Mouse (Mus musculus) gastrocnemius, adult 2 months (tissue): ENCODE measurements around the gene Trpv4. TPM values are rescaled to one million over a fixed set of nuclear protein-coding genes. Genes with fewer than 3 reads are reported as not detected.

ENCODE experiments used
- DNase-seq: peaks from one replicate; pipeline ENCODE4 v3.0.0; 2022
- H3K27ac ChIP-seq: fragments of 200-600 bp; 2 replicates; pipeline ENCODE4 v1.8.1; 2022; ENCODE audit warnings: mild to moderate bottlenecking
- H3K4me3 ChIP-seq: fragments of 200-600 bp; 2 replicates; pipeline ENCODE4 v1.8.1; 2022; ENCODE audit warnings: mild to moderate bottlenecking, moderate library complexity
- CTCF ChIP-seq: fragments of 200-600 bp; IDR thresholded peaks from 2 replicates; pipeline ENCODE4 v1.8.1; 2022; ENCODE audit warnings: antibody characterized with exemption, mild to moderate bottlenecking, moderate library complexity
- intact Hi-C: fragments of 180-260 bp; cut with DNase I; formaldehyde crosslinking; loops from one replicate; pipeline ENCODE4 v1.15.1; 2025
- total RNA-seq, 2 experiments: library from RNA; stranded (reverse); gene quantifications; 2 replicates each; pipeline ENCODE4 v1.2.3; 2021

Trpv4 gene
- total RNA-seq, 2 experiments from 2014 or later = 1.9 to 2.0 TPM

DNA sequence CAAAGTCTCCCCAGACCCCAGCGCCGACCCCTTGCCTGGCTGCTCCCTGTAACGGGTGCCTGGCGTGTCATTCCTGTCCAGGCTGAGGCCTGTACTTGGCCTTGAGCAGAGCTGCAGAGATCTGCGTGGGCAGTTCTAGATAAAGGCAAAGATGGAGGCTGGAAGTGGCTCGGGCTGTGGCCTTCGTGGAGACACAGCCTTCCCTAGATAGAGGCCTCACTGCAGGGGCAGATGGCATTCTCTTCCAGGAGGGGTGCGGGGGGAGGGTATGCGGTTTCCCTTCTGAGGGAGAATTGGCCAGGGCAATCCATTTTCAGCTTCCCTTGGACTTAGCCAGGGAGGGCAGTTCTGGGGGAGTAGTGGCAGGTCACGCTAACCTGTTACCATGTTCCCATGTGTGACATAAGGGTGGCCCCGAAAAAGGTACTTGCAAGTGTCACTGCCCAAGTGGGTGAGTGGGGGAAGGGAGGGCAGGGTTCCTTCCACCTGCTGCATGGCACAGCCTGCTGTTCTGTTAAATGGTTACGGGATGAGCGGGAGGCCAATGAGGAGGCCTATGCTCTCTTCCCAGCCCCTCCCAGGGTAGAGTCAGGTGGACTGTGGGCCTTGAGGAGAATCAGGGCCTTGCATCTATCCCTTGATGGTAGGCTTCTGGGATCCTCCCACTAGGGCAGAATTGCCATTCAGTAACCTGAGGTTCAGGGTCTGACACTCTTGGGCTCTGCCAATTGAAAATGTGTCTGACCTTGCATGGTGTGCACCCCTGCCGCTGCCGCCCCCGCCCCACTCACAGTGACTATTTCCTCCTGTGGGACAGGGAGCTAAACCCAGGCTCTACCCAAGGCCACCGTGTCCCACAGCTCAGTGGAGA is 67.9 kb downstream of the Trpv4 start:
- Histone ChIP-seq H3K27ac (no peak overlapping the region), H3K4me3 (no peak overlapping the region)
- intact Hi-C loops = no loop called here
- DNase-seq = no peak
- TF ChIP-seq CTCF = no peak

DNA sequence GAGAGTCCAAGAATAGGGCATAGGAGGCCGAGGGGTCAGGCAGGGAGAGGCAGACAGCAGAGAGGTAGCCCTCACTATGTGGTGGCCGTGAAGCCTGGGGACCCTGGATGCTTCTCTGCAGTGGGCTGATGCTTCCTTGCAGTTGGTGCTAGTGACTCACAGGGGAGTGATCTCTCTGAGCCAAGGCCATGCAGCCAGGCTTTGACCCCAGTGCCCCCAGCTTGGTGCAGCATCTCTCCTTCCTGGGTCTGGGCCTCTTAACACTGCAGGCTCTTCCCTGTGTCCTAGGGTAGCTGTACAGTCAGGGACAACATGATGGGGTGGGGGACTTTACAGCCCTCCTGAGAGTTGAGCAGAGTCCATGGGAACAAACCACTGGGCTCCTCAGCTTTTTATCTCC is 68.8 kb downstream of the Trpv4 start:
- no peak overlapping the region for H3K27ac ChIP-seq
- DNase-seq = no peak
- intact Hi-C loops = no loop called here
- no peak for TF ChIP-seq CTCF
- no peak overlapping the region for H3K4me3 ChIP-seq

DNA sequence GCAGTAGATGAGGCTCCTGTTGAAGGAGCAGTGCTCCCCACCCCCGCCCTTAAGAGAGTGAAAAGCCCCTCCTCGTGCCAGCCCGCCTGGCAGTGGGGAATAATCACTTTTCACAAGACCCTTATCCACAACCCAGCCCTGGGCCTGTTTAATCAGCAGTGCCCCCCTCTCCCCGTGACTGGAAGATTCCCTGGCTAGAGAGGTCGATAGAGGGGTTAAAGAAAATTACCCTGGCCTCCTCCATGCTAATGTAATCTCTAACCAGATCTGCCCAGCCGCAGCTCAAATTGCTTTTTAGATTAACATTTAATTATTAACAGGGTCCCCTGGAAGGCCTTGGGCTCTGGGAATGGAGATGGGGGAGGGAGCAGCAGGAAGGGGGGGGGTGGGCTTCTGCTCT is 69.2 kb downstream of the Trpv4 start:
- TF ChIP-seq CTCF = no peak
- no peak overlapping the region for H3K27ac ChIP-seq
- intact Hi-C loops = no loop called here
- no peak for DNase-seq
- H3K4me3 ChIP-seq = no peak overlapping the region

DNA sequence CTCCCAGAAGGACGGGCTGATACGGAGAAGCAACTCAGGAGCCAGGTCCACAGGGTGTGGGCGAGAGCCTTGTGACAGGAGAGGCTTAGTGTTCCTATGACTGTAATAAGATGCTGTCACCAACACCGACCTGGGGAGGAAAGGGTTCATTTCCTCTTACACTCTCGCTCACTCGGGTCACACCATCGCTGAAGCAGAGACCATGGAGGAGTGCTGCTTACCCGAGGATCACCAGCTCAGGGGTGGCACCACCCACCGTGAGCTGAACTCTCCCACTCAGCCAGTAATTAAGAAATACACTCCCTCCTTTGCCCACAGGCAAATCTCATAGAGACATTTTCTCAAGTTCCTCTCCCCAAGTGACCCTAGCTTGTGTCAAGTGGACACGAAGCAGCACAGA is 69.8 kb downstream of the Trpv4 start:
- intact Hi-C loops = no loop called here
- TF ChIP-seq CTCF = no peak
- no peak overlapping the region for H3K27ac ChIP-seq
- no peak overlapping the region for H3K4me3 ChIP-seq
- no peak for DNase-seq

DNA sequence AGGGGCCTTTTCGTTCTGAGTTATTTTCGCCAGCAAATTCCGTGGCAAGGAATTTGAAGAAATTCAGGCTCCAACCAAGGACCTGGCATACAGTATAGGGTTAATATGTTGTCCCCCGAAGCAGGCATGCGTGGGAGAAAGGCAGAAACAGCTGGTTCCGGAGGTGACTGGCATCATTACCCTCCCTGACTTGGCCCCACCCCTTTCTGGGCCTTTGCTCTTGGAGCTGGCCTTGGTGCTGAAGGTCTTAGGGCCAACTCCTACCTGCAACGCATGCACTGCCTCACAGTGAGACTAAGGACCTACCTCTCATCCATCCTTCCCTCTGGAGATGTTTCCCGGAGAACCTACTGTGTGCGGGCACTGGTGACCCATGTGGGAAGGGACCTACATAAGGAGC is 70.3 kb downstream of the Trpv4 start:
- peak; percentile 68 for DNase-seq
- Histone ChIP-seq H3K4me3 (no peak overlapping the region), H3K27ac (no peak overlapping the region)
- no peak for TF ChIP-seq CTCF
- intact Hi-C loops = no loop called here

DNA sequence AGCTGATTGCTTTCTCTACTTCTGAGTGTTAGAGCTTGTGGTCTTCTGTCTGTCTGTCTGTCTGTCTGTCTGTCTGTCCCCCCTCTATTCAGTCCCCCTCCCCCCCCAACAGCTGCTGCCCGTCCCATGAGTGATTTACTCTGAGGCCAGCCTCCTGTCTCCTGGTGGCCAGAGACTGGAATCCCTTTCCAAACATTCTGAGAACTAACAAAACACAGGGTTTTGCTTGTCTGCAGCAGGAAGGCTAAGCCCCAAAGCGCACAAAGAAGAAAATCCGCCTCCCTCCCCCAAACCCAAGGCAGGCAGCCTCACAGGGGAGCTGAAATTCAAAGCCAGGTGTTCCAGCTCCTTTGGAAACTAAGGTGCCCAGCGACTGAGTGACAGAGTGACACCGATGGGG is 72.5 kb downstream of the Trpv4 start:
- intact Hi-C loops = no loop called here
- no peak for TF ChIP-seq CTCF
- no peak for DNase-seq
- Histone ChIP-seq H3K27ac (no peak overlapping the region), H3K4me3 (no peak overlapping the region)

DNA sequence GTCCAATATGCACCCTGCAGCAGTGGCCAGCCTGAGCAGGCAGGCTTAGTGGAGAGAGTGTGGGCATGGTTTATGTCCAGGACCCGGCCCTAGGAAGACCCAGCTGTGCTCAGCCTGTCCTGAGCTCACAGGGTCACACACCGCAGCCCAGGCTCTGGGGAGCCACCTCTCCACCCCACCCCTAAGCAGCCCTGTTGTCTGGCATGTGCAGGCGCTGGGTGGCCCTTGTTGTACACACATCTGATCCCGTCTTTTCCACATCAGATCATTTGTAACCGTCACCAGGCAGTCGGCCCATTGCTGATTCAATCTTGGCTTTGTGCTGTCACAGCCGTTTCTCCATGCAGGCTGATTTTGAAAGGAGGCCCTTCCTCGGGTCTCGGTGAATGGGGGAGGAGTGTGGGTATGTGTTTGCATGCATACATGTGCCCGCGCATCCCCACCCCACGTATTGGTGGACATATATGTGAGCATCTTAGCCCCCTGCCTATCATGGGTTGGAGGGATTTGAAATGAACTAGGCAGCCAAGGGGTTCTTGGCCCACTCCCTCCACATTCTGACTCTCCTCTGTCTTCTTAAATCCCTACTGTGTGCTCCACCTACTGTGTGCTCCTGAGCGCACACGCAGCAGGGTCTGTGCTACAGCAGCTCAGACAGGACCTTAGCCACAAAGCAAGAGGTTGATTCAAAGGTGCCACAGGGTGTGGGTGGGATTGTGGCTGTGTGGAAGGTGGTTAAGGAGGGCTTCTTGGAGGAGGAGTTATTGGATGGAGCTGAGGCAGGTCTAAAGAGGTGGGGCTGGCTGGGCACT is 73.7 kb downstream of the Trpv4 start:
- intact Hi-C loops = no loop called here
- TF ChIP-seq CTCF = no peak
- DNase-seq = peak; percentile 47
- H3K4me3 ChIP-seq = no peak overlapping the region
- no peak overlapping the region for H3K27ac ChIP-seq

DNA sequence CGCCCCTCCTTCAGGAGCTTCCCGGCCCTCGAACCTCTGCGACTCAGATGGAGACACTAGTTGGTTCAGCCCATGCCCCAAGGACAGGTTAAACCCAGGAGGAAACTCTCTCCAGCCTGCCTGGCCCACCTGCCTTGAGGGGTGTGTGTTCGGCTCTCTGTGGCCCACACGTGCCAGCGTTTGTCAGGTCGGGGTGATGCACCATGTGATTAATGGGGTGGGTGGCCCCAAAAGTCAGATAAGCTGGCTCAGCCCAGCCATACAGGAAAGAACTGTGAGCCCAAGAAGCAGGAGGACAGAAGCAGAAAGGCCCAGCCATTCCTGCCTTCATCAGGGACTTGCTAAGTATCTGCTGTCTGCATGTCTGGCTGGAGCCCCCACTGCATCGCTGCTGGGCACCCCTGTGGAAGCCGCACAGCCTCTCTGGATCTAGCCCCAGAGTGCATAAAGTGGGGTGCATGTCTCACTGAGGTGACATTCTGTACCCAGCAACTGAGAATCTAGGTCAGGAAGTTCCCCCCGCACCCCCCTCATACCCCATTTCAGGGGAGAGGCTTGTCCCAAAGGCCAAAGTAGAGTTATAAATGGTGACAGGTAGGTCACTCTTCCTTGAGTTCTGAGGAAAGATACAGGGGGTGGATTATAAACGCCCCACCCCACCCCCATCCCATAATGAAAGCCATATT is 74.6 kb downstream of the Trpv4 start:
- H3K27ac ChIP-seq = no peak overlapping the region
- intact Hi-C loops = no loop called here
- no peak for DNase-seq
- no peak overlapping the region for H3K4me3 ChIP-seq
- TF ChIP-seq CTCF = no peak

DNA sequence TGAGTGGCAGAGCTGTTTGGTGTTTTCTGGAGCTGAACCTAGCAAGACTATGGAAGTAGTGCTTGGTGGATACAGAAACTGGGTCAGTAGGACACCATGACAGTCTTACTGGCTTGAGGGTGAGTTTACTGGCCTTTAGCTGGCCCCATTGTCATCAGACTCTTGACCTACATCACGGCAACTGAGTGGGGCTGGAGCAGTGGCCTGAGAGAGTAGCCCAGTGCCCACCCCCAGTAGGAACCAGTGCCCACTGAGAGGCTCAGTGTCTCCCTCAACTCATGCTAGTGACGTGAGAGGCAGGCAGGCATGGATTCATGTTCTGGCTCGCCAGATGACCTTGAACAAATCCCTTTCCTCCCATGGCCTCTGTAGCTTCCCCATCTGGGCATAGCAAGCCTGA is 75.2 kb downstream of the Trpv4 start:
- Histone ChIP-seq H3K4me3 (no peak overlapping the region), H3K27ac (no peak overlapping the region)
- no peak for DNase-seq
- intact Hi-C loops = no loop called here
- TF ChIP-seq CTCF = no peak

DNA sequence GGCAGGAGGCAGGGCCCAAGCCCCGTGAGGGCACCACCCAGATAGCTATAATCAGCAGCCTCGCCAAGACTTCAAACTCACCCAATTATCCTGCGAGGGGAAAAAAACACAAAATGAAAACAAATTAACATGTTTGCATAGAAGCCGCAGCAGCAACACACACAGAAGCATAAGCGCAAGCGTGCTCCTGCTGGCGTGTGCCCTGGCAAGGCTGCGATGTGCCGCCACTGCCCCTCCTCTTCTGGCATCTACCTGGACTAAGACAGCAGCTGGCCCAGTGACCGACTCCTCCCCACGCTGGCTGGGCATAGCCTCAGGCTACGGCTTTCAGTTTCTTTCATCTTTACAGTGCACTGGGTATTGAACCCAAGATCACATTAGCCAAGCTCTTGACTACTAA is 76.7 kb downstream of the Trpv4 start:
- Histone ChIP-seq H3K27ac (no peak overlapping the region), H3K4me3 (peak overlapping the region; percentile 32)
- peak; percentile 84 for DNase-seq
- no peak for TF ChIP-seq CTCF
- intact Hi-C loops = no loop called here

DNA sequence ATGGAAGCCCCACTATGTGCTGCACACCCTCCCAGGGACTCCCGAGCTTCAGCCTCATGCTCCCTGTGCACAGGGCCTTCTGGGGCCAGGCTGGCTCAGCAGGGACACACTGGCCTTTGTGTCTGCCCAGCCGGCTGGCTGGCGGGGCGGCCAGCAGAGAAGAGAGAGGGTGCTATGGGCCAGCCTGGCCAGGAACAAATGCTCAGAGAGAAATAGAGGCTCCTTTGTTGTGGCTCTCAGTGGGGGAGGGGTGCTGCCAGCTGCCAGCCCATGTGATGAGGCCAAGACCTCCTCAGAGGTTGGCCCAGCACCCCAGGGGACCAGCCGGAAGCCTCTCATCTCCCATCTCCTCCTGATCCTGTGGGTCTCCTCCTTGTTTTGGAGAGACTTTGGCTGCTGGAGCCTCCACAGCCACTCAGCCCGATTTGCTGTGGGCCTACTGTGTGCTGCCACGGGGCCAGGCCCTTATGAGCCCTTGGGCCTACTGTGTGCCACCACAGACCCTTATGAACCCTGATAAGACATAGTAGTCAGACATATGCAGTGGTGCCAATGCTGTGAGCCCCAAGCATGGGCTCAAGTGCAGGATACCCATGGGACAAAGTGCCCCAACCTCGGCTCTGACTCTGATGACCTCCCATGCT is 78.4 kb downstream of the Trpv4 start:
- H3K4me3 ChIP-seq = no peak overlapping the region
- intact Hi-C loops = no loop called here
- TF ChIP-seq CTCF = no peak
- H3K27ac ChIP-seq = 0 out of 2 replicates have a peak overlapping the region, but pooled peaks have one; percentile 1
- no peak for DNase-seq

DNA sequence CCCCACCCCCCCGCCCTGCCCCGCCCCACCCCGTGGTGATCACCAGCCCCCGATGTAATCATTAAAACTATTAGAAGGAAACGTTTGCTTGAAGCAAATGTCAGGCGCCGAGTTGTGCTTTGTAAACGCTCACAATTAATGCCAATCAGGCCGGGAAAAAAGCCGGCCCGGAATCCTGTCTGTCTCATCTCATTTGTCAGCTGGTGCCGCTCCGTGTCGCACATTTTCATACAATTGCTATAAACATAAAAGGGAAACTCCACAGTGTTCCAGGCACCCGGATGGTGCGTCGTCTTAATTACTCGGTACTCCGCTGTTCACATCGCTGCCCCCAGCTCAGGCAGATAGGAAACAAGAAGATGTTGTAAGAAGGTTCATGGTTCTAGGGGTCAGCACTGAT is 79.9 kb downstream of the Trpv4 start:
- TF ChIP-seq CTCF = no peak
- Histone ChIP-seq H3K4me3 (no peak overlapping the region), H3K27ac (no peak overlapping the region)
- intact Hi-C loops = no loop called here
- no peak for DNase-seq
